Mouse (Mus musculus): ENCODE measurements at regions not wholly inside any gene's neighbourhood (a gene's known extent, or its start where the extent isn't known, plus 50 kb on each side); places are given as distances from the start of the nearest gene placed in this dataset.

- no peak for ATAC-seq (replicated peaks; ENCODE audit: poor library complexity)
Measured at GRCm38 (mm10) chr4:150800774-150801173, 52.9 kb upstream of the Errfi1 start.

DNA sequence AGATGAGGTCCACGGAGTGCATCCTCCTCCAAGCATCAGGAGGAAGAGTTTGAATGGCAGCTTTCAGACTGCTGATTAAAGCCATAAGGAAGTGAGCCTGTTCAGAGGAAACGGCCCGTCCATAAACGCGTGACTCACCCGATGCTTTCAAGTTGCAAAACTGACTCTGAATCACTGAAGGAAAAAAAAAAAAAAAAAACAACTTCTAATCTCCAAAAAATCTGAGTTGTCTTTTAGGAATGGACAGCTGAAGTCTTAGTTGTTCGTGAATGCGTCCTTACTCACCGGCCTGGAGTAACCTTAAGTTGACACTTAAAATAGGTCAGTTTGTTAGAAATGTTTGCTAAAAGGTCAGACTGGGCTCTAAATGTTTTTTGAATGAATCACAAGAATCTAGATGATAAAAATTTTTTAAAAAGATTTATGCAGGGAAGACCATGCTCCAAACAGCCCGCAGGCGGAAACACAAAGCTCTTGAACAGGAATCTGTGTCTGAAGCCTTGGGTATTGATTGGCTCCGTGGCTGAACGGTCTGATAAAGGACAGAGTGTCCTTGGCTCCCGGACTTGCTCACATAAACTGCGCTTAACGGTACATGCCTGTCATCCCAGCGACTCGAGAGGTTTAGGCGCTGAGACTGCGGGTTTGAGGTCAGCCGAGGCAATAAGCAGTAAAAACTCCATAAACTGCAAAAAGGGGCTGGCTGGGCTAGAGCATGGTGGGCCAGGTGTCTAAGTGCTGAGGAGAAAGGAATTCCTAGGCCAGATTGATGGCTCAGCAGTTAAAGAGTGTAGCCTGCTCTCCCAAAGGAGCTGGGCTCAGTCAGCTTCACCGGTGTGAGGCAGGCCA, 53.9 kb upstream of the Errfi1 start:
- peak; percentile 80 for ATAC-seq (replicated peaks; ENCODE audit: poor library complexity)

DNA sequence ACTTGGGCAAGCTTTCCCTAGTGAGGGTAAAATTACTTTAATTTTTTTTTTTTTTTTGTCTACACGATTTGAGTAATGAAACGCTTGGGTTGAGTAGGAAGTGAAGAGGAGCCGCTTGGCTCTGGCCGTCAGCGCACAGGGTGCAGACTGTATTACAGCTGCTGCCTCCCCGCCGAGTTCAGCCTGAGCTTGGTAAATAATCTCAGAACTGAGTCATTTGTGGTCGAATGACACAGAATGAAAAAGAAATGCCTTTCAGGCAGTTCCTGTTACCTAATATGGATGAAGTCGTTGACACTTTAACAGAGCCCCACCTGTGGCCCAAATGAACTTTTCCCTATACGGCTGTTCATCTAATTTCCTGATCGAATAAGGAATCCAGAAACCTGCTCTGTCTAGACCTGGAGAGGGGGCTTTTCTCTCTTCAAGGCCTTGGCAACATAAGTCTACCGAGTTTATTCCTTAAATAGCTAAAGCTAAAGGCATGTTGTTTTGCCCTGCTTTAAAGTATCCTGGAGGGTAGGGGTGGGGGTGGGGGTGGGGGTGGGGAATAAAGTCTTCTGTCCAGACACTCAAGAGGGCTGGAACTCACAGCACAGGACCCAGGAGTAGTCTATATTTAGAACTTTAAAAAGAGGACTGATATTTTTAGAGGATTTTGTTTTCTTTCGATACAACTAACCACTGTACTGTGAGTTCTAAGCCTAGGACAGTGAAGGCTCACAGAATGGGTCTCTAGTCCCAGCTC, 54.8 kb upstream of the Errfi1 start:
- ATAC-seq (replicated peaks; ENCODE audit: poor library complexity) = peak; percentile 84

DNA sequence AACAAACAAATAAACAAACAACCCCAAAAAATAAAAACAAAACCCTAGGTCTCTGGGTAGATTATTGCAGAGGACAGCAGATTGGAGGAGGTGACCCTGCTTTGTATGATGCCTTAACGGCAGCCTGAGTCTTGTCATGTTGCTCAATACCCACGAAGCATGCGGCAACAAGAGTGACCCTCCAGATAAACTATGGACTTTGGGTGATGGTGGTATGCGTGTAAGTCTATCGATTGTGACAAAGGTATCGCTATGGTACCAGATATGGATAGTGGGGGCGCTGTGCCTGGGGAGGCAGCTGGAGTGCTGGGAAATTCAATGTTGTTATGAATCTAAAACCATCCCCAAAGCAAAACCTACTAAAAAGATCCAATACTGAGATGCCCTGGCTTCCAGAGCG, 55.4 kb upstream of the Errfi1 start:
- ATAC-seq (replicated peaks; ENCODE audit: poor library complexity) = no peak

DNA sequence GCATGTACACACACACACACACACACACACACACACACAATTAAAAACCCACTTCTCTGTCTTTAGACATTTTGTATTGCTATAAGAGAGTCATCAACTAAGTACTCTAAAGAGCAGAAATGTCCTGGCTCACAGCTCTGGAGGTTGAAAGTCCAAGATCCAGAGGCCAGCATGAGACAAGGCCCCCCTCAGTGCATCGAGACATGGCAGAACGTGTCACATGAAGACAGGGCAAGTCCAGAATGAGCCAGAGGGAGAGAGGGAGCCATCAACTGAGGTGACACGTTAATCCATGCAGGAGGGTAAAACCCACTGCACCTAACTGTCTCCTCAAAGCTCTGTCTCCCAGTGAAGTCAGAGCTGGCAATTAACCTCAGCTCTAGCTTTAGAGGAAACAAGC, 56.7 kb upstream of the Errfi1 start:
- no peak for ATAC-seq (replicated peaks; ENCODE audit: poor library complexity)

GRCm38 (mm10) chr4:150794878-150795277, 58.8 kb upstream of the Errfi1 start:
- ATAC-seq (replicated peaks; ENCODE audit: poor library complexity) = no peak

DNA sequence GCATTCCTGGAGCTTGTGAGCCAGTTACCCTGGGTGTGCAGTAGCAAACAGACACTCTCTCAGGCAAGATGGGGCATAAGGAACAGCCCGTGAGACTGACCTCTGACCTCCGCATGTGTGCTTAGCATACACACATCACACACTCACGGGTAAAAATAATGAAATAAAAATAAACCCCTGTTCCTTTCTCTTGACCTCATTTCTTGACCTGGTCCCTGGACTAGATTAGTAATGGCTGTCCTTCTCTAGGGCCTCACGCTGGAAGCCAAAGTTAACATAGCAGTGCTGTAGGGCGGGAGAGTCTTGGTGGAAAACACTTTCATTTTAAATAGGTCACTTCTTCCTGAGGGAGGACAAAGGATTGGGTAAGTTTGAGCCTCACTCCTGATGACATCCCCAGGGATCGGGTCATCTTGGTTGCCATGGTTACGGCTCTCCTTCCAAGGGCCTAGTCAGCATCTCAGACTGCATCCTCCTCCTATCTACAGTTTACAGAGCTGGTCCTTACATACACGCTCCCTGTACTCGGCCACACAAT, 59.4 kb upstream of the Errfi1 start:
- ATAC-seq (replicated peaks; ENCODE audit: poor library complexity) = no peak

- no peak for ATAC-seq (replicated peaks; ENCODE audit: poor library complexity)
Measured at GRCm38 (mm10) chr4:150793146-150793545, 60.6 kb upstream of the Errfi1 start.

GRCm38 (mm10) chr4:150789166-150789565, 64.6 kb upstream of the Errfi1 start:
- peak; percentile 83 for ATAC-seq (replicated peaks; ENCODE audit: poor library complexity)

DNA sequence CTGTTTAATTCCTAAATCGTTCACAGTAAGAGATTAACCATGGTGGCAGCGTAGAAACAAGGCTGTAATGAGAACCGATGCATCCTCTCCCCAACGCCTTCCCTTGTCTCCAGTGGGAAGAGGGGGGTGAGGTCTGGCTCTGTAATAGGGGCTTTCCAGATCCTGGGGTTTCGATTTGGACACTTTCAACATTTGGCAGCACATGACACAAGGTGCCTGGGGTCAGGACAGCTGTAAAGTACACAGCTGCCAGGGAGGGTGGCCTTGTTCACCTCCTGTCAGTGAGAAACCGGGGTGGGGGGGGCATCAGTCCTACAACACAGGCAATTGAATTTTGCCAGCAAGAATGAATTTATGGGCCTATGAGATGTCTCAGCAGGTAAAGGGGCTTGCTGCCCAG, 66.6 kb upstream of the Errfi1 start:
- ATAC-seq (replicated peaks; ENCODE audit: poor library complexity) = no peak

GRCm38 (mm10) chr4:150786651-150787050, 67.1 kb upstream of the Errfi1 start:
- ATAC-seq (replicated peaks; ENCODE audit: poor library complexity) = peak; percentile 71

DNA sequence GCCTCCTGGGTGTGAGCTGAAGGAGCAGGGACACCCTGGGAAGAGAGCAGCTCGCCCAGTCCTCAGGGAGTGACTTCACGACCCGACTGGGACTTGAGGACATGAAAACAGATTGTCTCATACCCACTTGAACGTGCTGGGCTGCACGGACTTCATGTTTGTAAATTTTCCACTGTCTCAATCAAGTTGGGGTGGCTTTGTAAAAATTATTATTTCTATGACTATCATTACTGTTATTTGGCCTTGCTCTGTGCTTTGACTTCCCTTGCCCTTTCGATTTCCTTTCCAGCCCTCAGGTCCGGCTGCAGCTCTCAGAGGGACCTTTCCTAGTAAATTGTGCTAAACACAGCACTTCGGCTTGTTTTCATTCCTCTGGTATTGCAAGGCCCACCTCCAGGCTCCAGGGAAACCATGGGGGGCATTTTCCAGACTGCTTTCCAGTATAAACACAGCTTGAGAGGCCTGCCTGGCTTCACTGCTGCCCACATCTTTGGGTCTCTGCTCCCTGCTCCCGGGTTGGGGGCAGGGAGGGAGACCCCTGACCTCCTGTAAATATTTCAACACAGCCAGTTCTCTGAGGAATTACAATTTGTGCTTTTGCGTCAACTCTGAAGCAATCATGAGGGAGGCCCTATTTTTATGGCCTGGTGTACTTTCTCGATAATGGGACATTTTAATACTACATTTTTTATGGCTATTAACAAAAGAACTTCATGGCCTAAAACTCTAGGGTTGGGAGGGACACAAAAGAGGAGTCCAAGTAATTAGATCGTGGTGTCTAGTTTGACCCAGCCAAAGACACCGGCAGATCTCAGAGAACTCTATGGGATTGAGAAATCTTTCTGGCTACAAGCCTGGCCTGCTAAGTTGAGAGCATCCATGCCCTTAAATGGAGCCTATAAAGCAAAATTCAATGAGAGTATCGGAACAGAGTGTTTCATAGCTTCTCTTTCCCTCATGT, 68.9 kb upstream of the Errfi1 start:
- ATAC-seq (replicated peaks; ENCODE audit: poor library complexity) = no peak

- ATAC-seq (replicated peaks; ENCODE audit: poor library complexity) = no peak
Measured at GRCm38 (mm10) chr4:150781304-150781703, 72.4 kb upstream of the Errfi1 start.

- ATAC-seq (replicated peaks; ENCODE audit: poor library complexity) = no peak
Measured at GRCm38 (mm10) chr4:150779340-150779739, 74.4 kb upstream of the Errfi1 start.

GRCm38 (mm10) chr4:150778683-150779082, 75.0 kb upstream of the Errfi1 start:
- ATAC-seq (replicated peaks; ENCODE audit: poor library complexity) = no peak

- no peak for ATAC-seq (replicated peaks; ENCODE audit: poor library complexity)
Measured at GRCm38 (mm10) chr4:150775695-150776521, 77.8 kb upstream of the Errfi1 start.

GRCm38 (mm10) chr4:150775281-150775680, 78.4 kb upstream of the Errfi1 start:
- ATAC-seq (replicated peaks; ENCODE audit: poor library complexity) = no peak

GRCm38 (mm10) chr4:150774289-150774914, 79.3 kb upstream of the Errfi1 start:
- ATAC-seq (replicated peaks; ENCODE audit: poor library complexity) = no peak

GRCm38 (mm10) chr4:150771922-150772651, 81.6 kb upstream of the Errfi1 start:
- no peak for ATAC-seq (replicated peaks; ENCODE audit: poor library complexity)
